Mouse (Mus musculus): ENCODE data around the gene Rrm2. TPM values are rescaled to one million over a fixed set of nuclear protein-coding genes. Genes with fewer than 3 reads are reported as not detected.

Rrm2 gene
- polyA plus RNA-seq, 2 experiments: 60.6 to 128 TPM

DNA sequence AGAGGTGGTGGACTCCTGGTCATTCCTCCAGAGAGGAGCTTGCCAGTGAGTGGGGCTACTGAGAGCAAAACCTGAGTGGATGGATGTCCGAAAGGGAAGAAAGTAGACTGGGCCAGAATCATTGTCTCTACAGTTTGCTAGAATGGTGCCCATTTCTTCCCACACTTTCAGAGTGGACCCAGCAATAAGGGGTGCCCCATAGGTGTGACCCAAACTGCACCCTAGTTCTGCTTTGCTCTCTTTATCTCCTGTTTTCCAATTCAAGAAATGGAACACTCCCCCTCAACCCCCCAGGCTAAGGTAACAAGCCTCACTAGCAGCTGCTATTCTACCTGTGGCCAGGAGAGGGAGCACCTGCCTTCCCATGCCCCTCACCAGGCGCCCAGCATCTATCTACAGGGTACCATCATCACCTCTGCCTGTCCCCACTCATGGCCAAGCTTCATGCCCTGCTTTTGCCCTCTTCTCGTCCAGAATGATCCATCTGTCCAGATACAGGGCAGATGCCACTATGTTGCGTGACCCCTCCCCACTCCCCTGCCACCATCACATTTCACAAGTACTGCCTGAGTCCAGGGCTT is 8.8 kb downstream of the Rrm2 start:
- DNase-seq (ENCODE audit: low spot score) (peak; percentile 40), ATAC-seq (ENCODE audit: low FRiP score, low read depth) (0 out of 2 replicates have a peak, but pooled peaks have one; percentile 14)
- WGBS: 53% methylated on average over 4 of the region's 4 CpGs
- no peak overlapping the region for H3K27ac ChIP-seq (replicated peaks; ENCODE audit: low read depth, low read length)
- no peak for TF ChIP-seq POLR2A (IDR thresholded peaks at IDR 0.05; ENCODE audit: borderline replicate concordance, extremely low read depth, insufficient read depth, insufficient read length)
- no peaks in the 10 kb centered on the region for H3K27me3 ChIP-seq (ENCODE audit: control insufficient read depth, insufficient read depth, low read length)
- no peak overlapping the region for H3K9ac ChIP-seq (ENCODE audit: low read depth, low read length, severe bottlenecking)
- peaks cover 30% of the 10 kb centered on the region for H3K36me3 ChIP-seq (ENCODE audit: control insufficient read depth, insufficient read depth, low read length)
- H3K9me3 ChIP-seq (ENCODE audit: control insufficient read depth, low read length): no peaks in the 10 kb centered on the region
- no peak overlapping the region for H3K4me3 ChIP-seq (replicated peaks; ENCODE audit: low read length)
- H3K4me2 ChIP-seq (replicated peaks; ENCODE audit: low read depth, low read length, severe bottlenecking): no peak overlapping the region
- 0 out of 2 replicates have a peak, but pooled peaks cover under 1% of the 10 kb centered on the region for H3K4me1 ChIP-seq (ENCODE audit: control insufficient read depth, insufficient read depth, low read length)

- H3K9ac ChIP-seq (ENCODE audit: low read depth, low read length, severe bottlenecking): no peak overlapping the region
- 0 out of 2 replicates have a peak overlapping the region, but pooled peaks have one; percentile 6 for H3K4me2 ChIP-seq (replicated peaks; ENCODE audit: low read depth, low read length, severe bottlenecking)
- peaks cover 12% of the 10 kb centered on the region for H3K4me1 ChIP-seq (ENCODE audit: control insufficient read depth, insufficient read depth, low read length)
- no peaks in the 10 kb centered on the region for H3K9me3 ChIP-seq (ENCODE audit: control insufficient read depth, low read length)
- WGBS: 16% methylated on average over 2 of the region's 2 CpGs
- no peaks in the 10 kb centered on the region for H3K36me3 ChIP-seq (ENCODE audit: control insufficient read depth, insufficient read depth, low read length)
- peak; percentile 47; the same call in 1 of the 2 replicates for ATAC-seq (ENCODE audit: low FRiP score, low read depth)
- peak overlapping the region; percentile 74 for H3K27ac ChIP-seq (replicated peaks; ENCODE audit: low read depth, low read length)
- H3K4me3 ChIP-seq (replicated peaks; ENCODE audit: low read length): no peak overlapping the region
- H3K27me3 ChIP-seq (ENCODE audit: control insufficient read depth, insufficient read depth, low read length): no peaks in the 10 kb centered on the region
- DNase-seq (ENCODE audit: low spot score): peak; percentile 68
- TF ChIP-seq POLR2A (IDR thresholded peaks at IDR 0.05; ENCODE audit: borderline replicate concordance, extremely low read depth, insufficient read depth, insufficient read length): no peak
Observed at GRCm38 (mm10) chr12:24723434-24723833, 15.4 kb downstream of the Rrm2 start.

DNA sequence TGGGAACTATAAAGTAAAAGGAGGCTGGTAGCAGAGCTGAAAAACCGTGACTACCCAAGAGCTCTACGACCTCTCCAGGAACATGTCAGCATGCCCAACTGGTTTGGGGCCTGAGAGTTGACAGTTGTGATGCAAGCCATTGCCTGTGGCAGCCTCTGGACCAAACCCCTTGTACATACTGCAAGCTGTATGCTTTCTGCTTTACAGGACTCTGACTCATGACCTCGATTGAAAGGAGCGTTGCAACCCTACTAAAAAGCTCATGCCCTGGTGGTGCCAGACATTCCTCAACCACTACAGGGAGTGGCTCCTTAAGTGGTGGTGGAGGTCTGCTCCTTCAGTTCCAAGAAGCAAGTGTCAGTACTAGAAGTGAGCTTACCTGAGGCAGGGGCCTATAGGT is 15.8 kb downstream of the Rrm2 start:
- H3K4me2 ChIP-seq (replicated peaks; ENCODE audit: low read depth, low read length, severe bottlenecking): peak overlapping the region; percentile 6; the same call in 1 of the 2 replicates
- no peak for TF ChIP-seq POLR2A (IDR thresholded peaks at IDR 0.05; ENCODE audit: borderline replicate concordance, extremely low read depth, insufficient read depth, insufficient read length)
- H3K9ac ChIP-seq (ENCODE audit: low read depth, low read length, severe bottlenecking): no peak overlapping the region
- no peaks in the 10 kb centered on the region for H3K27me3 ChIP-seq (ENCODE audit: control insufficient read depth, insufficient read depth, low read length)
- ATAC-seq (ENCODE audit: low FRiP score, low read depth) (0 out of 2 replicates have a peak, but pooled peaks have one; percentile 35), DNase-seq (ENCODE audit: low spot score) (no peak)
- H3K9me3 ChIP-seq (ENCODE audit: control insufficient read depth, low read length): no peaks in the 10 kb centered on the region
- H3K4me1 ChIP-seq (ENCODE audit: control insufficient read depth, insufficient read depth, low read length): peaks cover 12% of the 10 kb centered on the region
- no peaks in the 10 kb centered on the region for H3K36me3 ChIP-seq (ENCODE audit: control insufficient read depth, insufficient read depth, low read length)
- peak overlapping the region; percentile 74 for H3K27ac ChIP-seq (replicated peaks; ENCODE audit: low read depth, low read length)
- H3K4me3 ChIP-seq (replicated peaks; ENCODE audit: low read length): no peak overlapping the region
- WGBS: 23% methylated on average over 4 of the region's 4 CpGs

GRCm38 (mm10) chr12:24724369-24724768 is 16.3 kb downstream of the Rrm2 start:
- 15% methylated on average over 2 of the region's 2 CpGs for WGBS
- Histone ChIP-seq H3K36me3 (ENCODE audit: control insufficient read depth, insufficient read depth, low read length) (no peaks in the 10 kb centered on the region), H3K9ac (ENCODE audit: low read depth, low read length, severe bottlenecking) (no peak overlapping the region), H3K4me2 (replicated peaks; ENCODE audit: low read depth, low read length, severe bottlenecking) (peak overlapping the region; percentile 6; the same call in 1 of the 2 replicates), H3K27me3 (ENCODE audit: control insufficient read depth, insufficient read depth, low read length) (no peaks in the 10 kb centered on the region), H3K27ac (replicated peaks; ENCODE audit: low read depth, low read length) (peak overlapping the region; percentile 74), H3K4me1 (ENCODE audit: control insufficient read depth, insufficient read depth, low read length) (peaks cover 12% of the 10 kb centered on the region), H3K9me3 (ENCODE audit: control insufficient read depth, low read length) (0 out of 2 replicates have a peak, but pooled peaks cover under 1% of the 10 kb centered on the region), H3K4me3 (replicated peaks; ENCODE audit: low read length) (no peak overlapping the region)
- DNase-seq (ENCODE audit: low spot score) (peak; percentile 79), ATAC-seq (ENCODE audit: low FRiP score, low read depth) (peak; percentile 73)
- no peak for TF ChIP-seq POLR2A (IDR thresholded peaks at IDR 0.05; ENCODE audit: borderline replicate concordance, extremely low read depth, insufficient read depth, insufficient read length)

DNA sequence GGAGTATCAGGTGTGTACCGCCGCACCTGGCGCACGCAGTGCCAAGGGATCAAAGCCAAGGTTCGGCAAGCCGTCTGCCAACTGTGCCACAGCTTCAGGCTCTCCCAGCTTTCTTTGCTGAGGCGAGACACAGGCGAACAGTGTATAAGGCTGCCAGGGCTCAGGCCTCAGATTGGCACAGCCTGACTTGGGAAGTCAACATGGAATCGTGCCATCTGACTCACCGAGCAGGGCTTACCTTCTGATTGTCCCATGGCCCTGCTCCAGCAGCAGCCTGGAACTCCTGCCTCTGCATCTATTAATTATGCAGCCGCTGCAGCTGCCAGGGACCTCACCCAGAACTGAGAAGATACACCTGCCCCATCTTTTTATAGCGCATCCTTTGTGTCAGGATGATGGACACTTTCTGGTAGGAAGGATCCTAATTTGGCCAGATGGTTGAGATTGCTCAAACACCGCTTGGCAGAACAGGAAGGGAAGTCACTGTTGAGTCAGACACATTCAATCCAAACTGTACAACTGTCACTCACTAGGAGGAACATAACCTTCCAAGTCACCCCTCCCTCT is 26.9 kb downstream of the Rrm2 start:
- DNase-seq (ENCODE audit: low spot score): no peak
- 80% methylated on average over 13 of the region's 13 CpGs for WGBS

More for the DNA sequence above, 26.9 kb downstream of the Rrm2 start:
- H3K27ac ChIP-seq (replicated peaks; ENCODE audit: low read depth, low read length): no peak overlapping the region
- H3K4me2 ChIP-seq (replicated peaks; ENCODE audit: low read depth, low read length, severe bottlenecking): no peak overlapping the region
- no peak overlapping the region for H3K9ac ChIP-seq (ENCODE audit: low read depth, low read length, severe bottlenecking)
- H3K4me3 ChIP-seq (replicated peaks; ENCODE audit: low read length): no peak overlapping the region
- H3K36me3 ChIP-seq (ENCODE audit: control insufficient read depth, insufficient read depth, low read length): no peaks in the 10 kb centered on the region
- H3K4me1 ChIP-seq (ENCODE audit: control insufficient read depth, insufficient read depth, low read length): no peaks in the 10 kb centered on the region
- H3K27me3 ChIP-seq (ENCODE audit: control insufficient read depth, insufficient read depth, low read length): no peaks in the 10 kb centered on the region
- H3K9me3 ChIP-seq (ENCODE audit: control insufficient read depth, low read length): no peaks in the 10 kb centered on the region
- no peak for ATAC-seq (ENCODE audit: low FRiP score, low read depth)
- TF ChIP-seq POLR2A (IDR thresholded peaks at IDR 0.05; ENCODE audit: borderline replicate concordance, extremely low read depth, insufficient read depth, insufficient read length): no peak
